Mouse (Mus musculus) lung, adult 2 months (tissue): ENCODE results near the gene Eif4enif1. TPM values are rescaled to one million over a fixed set of nuclear protein-coding genes. Genes with fewer than 3 reads are reported as not detected.
"Not testable (repeated sequence)": the region's sequence is repeated elsewhere in the genome, so short reads cannot be mapped to it uniquely, and the experiment has no call there.

Experiments used
- DNase-seq: peaks from one replicate; pipeline ENCODE4 v3.0.0; 2022
- H3K4me1 ChIP-seq: fragments of 200-500 bp; 2 replicates; pipeline ENCODE4 v1.6.1; 2011; ENCODE audit warnings: low read length; ENCODE audit not compliant: control insufficient read depth, insufficient read depth
- H3K4me3 ChIP-seq: fragments of 200-500 bp; replicated peaks from 2 replicates; pipeline ENCODE3; 2011; ENCODE audit warnings: low read depth, mild to moderate bottlenecking, control low read depth, low read length; ENCODE audit errors: extremely low read depth
- CTCF ChIP-seq: fragments of 200-500 bp; IDR thresholded peaks from 2 replicates; pipeline ENCODE4 v1.5.1; 2011; ENCODE audit warnings: mild to moderate bottlenecking, low read length, control low read depth; ENCODE audit not compliant: insufficient read depth
- POLR2A ChIP-seq: fragments of 200-500 bp; IDR thresholded peaks from 2 replicates; pipeline ENCODE4 v1.6.1; 2011; ENCODE audit warnings: low read depth, mild to moderate bottlenecking, control low read depth, low read length, borderline replicate concordance; ENCODE audit errors: extremely low read depth
- WGBS: fragments of 180-500 bp; shearing (Covaris S2); methylation state at CpG from one replicate; pipeline ENCODE4 v1.1.7; 2018; 5-methylcytosine and 5-hydroxymethylcytosine counted together
- polyA plus RNA-seq: library from polyadenylated mRNA; depleted of rRNA; stranded (reverse); fragments of >200 nt; gene quantifications from 2 replicates; pipeline ENCODE4 v1.2.3, GENCODE M21; 2012

The Eif4enif1 gene
- polyA plus RNA-seq, 1 experiment, result 37.2 TPM

GRCm38 (mm10) chr11:3172526-3172925 lies 29.7 kb upstream of the Eif4enif1 start:
- 43% methylated on average over 4 of the region's 6 CpGs for WGBS
- DNase-seq, H3K4me3 ChIP-seq, H3K4me1 ChIP-seq: not testable (repeated sequence)

- not testable (repeated sequence) for H3K4me1 ChIP-seq, H3K4me3 ChIP-seq
- 75% methylated on average over 11 of the region's 11 CpGs for WGBS
- peak; percentile 69 for DNase-seq
Measured at GRCm38 (mm10) chr11:3173425-3174318, 28.5 kb upstream of the Eif4enif1 start.

GRCm38 (mm10) chr11:3178968-3179725 lies 23.0 kb upstream of the Eif4enif1 start:
- DNase-seq, H3K4me1 ChIP-seq, H3K4me3 ChIP-seq: not testable (repeated sequence)
- 82% methylated on average over 6 of the region's 6 CpGs for WGBS

- DNase-seq, result peak; percentile 40
- 82% methylated on average over 7 of the region's 7 CpGs for WGBS
Measured at GRCm38 (mm10) chr11:3179726-3180092, 22.5 kb upstream of the Eif4enif1 start.

GRCm38 (mm10) chr11:3180510-3181160 lies 21.6 kb upstream of the Eif4enif1 start:
- DNase-seq, H3K4me1 ChIP-seq, H3K4me3 ChIP-seq: not testable (repeated sequence)
- 72% methylated on average over 6 of the region's 6 CpGs for WGBS

More at GRCm38 (mm10) chr11:3179726-3180092, 22.5 kb upstream of the Eif4enif1 start:
- not testable (repeated sequence) for H3K4me3 ChIP-seq, H3K4me1 ChIP-seq

- not testable (repeated sequence) for H3K4me3 ChIP-seq, H3K4me1 ChIP-seq
- 40% methylated on average over 4 of the region's 4 CpGs for WGBS
- DNase-seq, result peak; percentile 72
Measured at GRCm38 (mm10) chr11:3181250-3181649, 20.9 kb upstream of the Eif4enif1 start.

- WGBS, result 59% methylated on average over 1 of the region's 1 CpGs
- DNase-seq, H3K4me1 ChIP-seq, H3K4me3 ChIP-seq: not testable (repeated sequence)
Measured at GRCm38 (mm10) chr11:3181971-3182370, 20.2 kb upstream of the Eif4enif1 start.

GRCm38 (mm10) chr11:3182707-3183106 lies 19.5 kb upstream of the Eif4enif1 start:
- not testable (repeated sequence) for DNase-seq, H3K4me1 ChIP-seq, H3K4me3 ChIP-seq
- WGBS, result 89% methylated on average over 1 of the region's 1 CpGs

- WGBS, result 85% methylated on average over 25 of the region's 25 CpGs
- DNase-seq, result no peak
- TF ChIP-seq CTCF, result no peak
- no peak for TF ChIP-seq POLR2A
- H3K4me1 ChIP-seq, result no peaks in the 10 kb centered on the region
- H3K4me3 ChIP-seq, result peak within 1 kb of the TSS; percentile 1
Measured at GRCm38 (mm10) chr11:3193363-3193762, 8.8 kb upstream of the Eif4enif1 start, which contains the start of gene Sfi1. Gene Sfi1, minus strand, starts transcription at chr11:3193463.

- not testable (repeated sequence) for H3K4me1 ChIP-seq, H3K4me3 ChIP-seq, DNase-seq
- WGBS, result 94% methylated on average over 5 of the region's 7 CpGs
Measured at GRCm38 (mm10) chr11:3200636-3201035, 1.6 kb upstream of the Eif4enif1 start.
